Mouse (Mus musculus): ENCODE measurements around the gene Gas6.

Gene Gas6

GRCm38 (mm10) chr8:13493858-13494631 lies at the start of gene Gas6:
Gene Gas6, minus strand, starts transcription at chr8:13494490.
- DNase-seq (ENCODE audit: low read depth in 2 of 2, low spot score in 2 of 2): peak in 1 of 2 experiments; percentile 3

DNA sequence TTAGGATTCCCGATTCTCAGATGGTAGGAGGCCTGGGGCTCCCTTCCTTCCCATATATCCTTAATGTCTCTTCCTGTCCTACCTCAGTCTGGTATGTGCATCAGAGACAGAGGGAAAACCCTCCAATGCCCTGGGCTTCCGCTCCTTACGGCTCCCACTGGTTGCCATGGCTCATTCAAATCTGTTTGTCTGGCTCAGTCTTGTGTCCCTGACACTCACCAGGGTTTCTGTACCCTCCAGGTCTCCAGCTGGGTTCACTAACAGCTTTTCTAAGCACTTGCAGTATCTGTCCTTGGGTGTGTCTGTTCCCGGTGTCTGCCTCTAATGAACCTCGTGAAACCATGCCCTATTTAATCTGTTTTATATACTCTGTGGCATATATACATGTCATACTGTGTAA lies 47.2 kb upstream of the Gas6 start:
- DNase-seq (ENCODE audit: low read depth in 2 of 2, low spot score in 2 of 2): no peak

- DNase-seq (ENCODE audit: low read depth in 2 of 2, low spot score in 2 of 2): no peak
Observed at GRCm38 (mm10) chr8:13540122-13540521, 45.8 kb upstream of the Gas6 start.

DNA sequence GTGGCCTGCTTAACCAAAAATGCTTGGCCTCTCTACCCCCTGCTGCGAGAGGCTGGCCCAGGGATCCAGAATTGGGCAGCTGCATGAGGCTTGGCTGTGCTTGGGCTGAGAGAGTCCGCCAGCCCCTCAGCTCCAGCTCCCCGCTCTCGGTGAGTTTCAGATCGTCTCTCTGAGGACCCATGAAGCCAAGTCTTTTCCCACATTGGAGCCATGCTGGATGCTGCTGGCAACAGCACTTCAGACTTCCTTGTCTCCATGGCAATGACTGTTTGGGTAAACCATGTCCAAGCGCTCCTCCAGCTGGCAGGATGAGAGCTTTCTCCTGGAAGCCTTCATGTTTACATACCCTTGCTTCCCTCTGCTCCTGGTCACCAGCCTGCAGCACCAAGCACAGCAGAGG lies 44.5 kb upstream of the Gas6 start:
- no peak for DNase-seq (ENCODE audit: low read depth in 2 of 2, low spot score in 2 of 2)

DNA sequence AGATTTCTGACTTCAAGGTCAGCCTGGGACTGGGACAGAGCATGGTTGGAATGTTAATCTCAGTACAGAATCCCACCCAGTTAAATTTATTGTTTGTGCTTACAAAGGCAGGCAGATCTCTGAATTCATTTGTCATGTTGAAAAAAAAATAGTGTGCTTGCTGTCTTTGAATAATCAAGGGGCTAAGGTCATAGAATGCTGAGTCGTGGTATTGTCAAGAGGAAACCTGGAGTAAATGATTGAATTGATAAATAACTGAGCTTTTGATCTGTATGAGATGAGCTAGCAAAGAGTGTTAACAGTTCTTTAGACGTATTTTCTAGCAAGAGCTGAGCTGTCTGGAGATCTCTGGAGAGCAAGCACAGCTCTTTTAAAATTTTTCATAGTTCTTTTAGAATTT lies 42.8 kb upstream of the Gas6 start:
- DNase-seq (ENCODE audit: low read depth in 2 of 2, low spot score in 2 of 2): no peak

GRCm38 (mm10) chr8:13533123-13533522 lies 38.8 kb upstream of the Gas6 start:
- no peak for DNase-seq (ENCODE audit: low read depth in 2 of 2, low spot score in 2 of 2)

DNA sequence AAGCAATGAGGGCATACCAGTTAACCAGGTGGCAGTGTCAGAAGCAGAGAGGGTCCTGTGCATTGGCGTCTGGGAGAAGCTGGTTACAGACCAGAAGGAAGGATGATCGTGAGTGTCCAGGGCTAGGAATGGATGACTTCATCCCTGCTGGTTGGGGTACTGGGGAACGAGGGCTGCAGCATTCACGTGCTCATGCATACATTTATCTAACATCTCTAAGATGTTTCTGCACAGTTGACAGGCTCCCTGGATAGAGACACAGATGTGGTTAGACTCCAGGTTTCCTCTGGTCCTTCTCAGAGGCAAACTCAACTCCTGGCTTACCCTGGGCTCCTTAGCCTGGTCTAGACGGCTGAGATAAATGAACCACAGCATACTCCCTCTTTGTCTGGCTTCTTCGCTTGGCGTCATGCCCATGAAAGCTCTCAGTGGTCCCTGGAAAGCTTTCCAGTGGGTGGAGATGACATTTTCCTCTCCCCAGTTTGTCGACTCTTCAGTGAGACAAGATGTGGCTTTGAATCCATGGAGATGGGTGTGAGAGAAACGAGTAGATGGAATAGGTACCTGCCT lies 37.4 kb upstream of the Gas6 start:
- DNase-seq (ENCODE audit: low read depth in 2 of 2, low spot score in 2 of 2): no peak

GRCm38 (mm10) chr8:13530941-13531340 lies 36.7 kb upstream of the Gas6 start:
- no peak for DNase-seq (ENCODE audit: low read depth in 2 of 2, low spot score in 2 of 2)

- no peak for DNase-seq (ENCODE audit: low read depth in 2 of 2, low spot score in 2 of 2)
Observed at GRCm38 (mm10) chr8:13530401-13530800, 36.1 kb upstream of the Gas6 start.

- no peak for DNase-seq (ENCODE audit: low read depth in 2 of 2, low spot score in 2 of 2)
Observed at GRCm38 (mm10) chr8:13529891-13530316, 35.6 kb upstream of the Gas6 start.

- no peak for DNase-seq (ENCODE audit: low read depth in 2 of 2, low spot score in 2 of 2)
Observed at GRCm38 (mm10) chr8:13529011-13529840, 34.9 kb upstream of the Gas6 start.

DNA sequence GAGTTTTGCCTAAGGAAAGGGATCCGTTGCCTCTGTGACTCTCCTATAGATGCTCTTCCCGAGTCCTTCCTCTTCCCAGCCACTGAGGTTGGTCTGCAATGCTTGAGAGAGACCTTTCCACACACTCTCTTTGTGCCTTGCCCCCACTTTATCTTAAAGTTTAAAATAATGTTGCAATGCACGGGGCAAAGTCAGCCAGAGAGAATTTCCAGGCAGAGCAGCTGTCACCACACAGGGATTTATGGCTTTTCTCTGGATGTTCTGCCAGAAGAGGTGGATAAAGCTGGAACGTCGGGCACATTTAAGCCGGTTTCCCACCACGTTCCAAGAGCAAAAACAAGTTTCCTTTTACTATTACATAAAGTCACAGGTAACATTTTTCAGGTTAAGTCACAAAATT lies 27.1 kb upstream of the Gas6 start:
- DNase-seq (ENCODE audit: low read depth in 2 of 2, low spot score in 2 of 2): no peak

- DNase-seq (ENCODE audit: low read depth in 2 of 2, low spot score in 2 of 2): no peak
Observed at GRCm38 (mm10) chr8:13520349-13520748, 26.1 kb upstream of the Gas6 start.

DNA sequence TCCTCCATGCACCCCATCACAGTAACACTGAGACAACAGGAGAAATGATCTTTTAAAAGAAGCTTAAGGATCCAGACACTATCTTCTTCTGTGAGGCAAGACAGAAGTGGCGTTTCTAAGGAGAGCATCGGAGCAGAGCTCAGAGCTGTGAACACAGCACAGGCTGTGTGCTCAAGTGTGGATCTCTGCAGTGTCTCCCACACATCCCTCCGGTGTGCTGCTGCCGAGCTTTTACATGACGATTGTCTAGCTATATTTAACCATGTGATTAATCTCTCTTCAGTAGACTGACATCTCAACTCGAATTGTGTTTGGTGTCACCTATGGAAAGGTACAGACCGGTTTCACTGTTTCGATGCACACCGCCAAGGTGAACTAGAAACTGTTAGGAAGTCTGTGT lies 25.2 kb upstream of the Gas6 start:
- DNase-seq (ENCODE audit: low read depth in 2 of 2, low spot score in 2 of 2): no peak

- DNase-seq (ENCODE audit: low read depth in 2 of 2, low spot score in 2 of 2): no peak
Observed at GRCm38 (mm10) chr8:13517284-13517781, 23.0 kb upstream of the Gas6 start.

DNA sequence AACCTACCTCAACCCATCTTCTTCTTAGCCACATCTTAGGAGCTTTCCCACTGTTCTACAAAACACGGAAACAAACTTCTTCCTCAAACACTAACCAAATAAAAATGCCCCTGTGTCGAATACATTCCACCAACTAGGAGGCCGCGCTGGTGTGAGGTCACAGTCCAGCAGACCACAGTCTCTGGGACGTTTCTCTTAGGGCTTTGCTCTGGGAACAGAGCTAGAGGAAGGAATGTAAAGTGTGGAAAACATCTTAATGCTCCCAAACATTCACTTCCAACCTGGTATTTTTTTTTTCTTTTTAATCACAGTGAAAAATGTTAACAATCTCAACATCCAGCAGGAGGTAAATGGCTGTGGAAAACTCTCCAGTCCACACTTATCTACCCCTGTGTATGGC lies 22.4 kb upstream of the Gas6 start:
- no peak for DNase-seq (ENCODE audit: low read depth in 2 of 2, low spot score in 2 of 2)

DNA sequence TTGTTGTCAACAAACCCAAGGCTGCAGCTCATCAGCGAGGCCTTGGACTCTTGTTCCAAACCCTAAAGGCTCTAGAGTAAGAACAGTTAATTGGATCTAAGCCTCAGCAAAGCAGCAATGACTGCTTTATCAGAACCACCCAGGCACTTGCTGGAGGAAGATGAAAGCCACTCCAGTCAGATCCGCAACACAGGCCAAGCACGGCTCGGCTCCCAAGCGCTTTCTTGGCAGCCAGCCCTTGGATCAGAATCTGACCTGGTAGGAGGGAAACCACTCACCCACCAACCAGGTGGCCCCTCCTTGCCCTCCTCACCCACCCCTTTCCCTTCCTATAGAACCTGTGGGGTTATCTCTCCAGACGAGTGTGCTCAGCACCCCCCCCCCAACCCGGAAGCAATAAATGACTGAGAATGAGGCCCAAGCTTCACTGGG lies 21.7 kb upstream of the Gas6 start:
- DNase-seq (ENCODE audit: low read depth in 2 of 2, low spot score in 2 of 2): no peak

GRCm38 (mm10) chr8:13513556-13514370 lies 19.5 kb upstream of the Gas6 start:
- no peak for DNase-seq (ENCODE audit: low read depth in 2 of 2, low spot score in 2 of 2)

DNA sequence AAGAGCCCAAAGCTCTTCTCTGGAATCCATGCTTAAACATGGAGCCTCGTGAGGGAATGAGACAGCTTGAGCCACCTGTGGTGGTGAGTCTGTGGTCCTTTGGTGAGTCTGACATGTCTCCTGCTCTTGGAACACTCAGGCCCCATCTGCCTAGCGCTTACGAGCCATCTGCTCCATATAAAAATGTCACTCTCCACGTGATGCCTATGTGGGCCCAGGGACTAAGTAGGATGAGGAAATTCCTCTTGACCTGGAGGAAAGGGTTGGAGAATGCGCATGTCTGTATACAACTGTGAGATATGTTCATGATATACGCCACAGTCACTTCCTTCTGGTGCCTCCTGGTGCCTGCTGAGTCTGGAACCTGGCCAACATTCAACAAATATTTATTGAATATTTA lies 18.4 kb upstream of the Gas6 start:
- DNase-seq (ENCODE audit: low read depth in 2 of 2, low spot score in 2 of 2): no peak

GRCm38 (mm10) chr8:13512016-13512415 lies 17.7 kb upstream of the Gas6 start:
- no peak for DNase-seq (ENCODE audit: low read depth in 2 of 2, low spot score in 2 of 2)

All from CD8-positive naive resting alpha-beta T cell, adult 2 months (primary cell).